Mouse (Mus musculus) midbrain, embryonic 14.5 days (tissue): ENCODE results near the gene Tmem246. TPM values are rescaled to one million over a fixed set of nuclear protein-coding genes. Genes with fewer than 3 reads are reported as not detected.
"Not testable (repeated sequence)": the region's sequence is repeated elsewhere in the genome, so short reads cannot be mapped to it uniquely, and the experiment has no call there.

Experiments used
- ATAC-seq: fragments of 200-750 bp; cut with Nextera tagmentation; 2 replicates; pipeline ENCODE4 v1.8.0; 2017; ENCODE audit warnings: moderate number of reproducible peaks, moderate library complexity; ENCODE audit not compliant: low FRiP score, low TSS enrichment
- DNase-seq: peaks from one replicate; pipeline ENCODE4 v3.0.0-alpha.2; 2015
- H3K27ac ChIP-seq: fragments of 300-500 bp; sonication (generic); replicated peaks from 2 replicates; pipeline ENCODE4 v1.5.1; 2014; ENCODE audit warnings: mild to moderate bottlenecking, low read depth, low read length, moderate library complexity
- H3K27me3 ChIP-seq: fragments of 300-500 bp; sonication (generic); 2 replicates; pipeline ENCODE4 v1.6.1; 2014; ENCODE audit warnings: low read length, control low read depth, mixed read lengths; ENCODE audit not compliant: control insufficient read depth, insufficient read depth
- H3K36me3 ChIP-seq: fragments of 300-500 bp; sonication (generic); 2 replicates; pipeline ENCODE4 v1.6.1; 2014; ENCODE audit warnings: low read length, control low read depth; ENCODE audit not compliant: control insufficient read depth, insufficient read depth
- H3K4me1 ChIP-seq: fragments of 300-500 bp; sonication (generic); 2 replicates; pipeline ENCODE4 v1.6.1; 2014; ENCODE audit warnings: mild to moderate bottlenecking, antibody characterized with exemption, low read length, control low read depth; ENCODE audit not compliant: control insufficient read depth, insufficient read depth
- H3K4me2 ChIP-seq: fragments of 300-500 bp; sonication (generic); 2 replicates; pipeline ENCODE4 v1.6.1; 2014; ENCODE audit warnings: mild to moderate bottlenecking, low read length, moderate library complexity
- H3K4me3 ChIP-seq: fragments of 300-500 bp; sonication (generic); replicated peaks from 2 replicates; pipeline ENCODE4 v1.5.1; 2014; ENCODE audit warnings: low read depth, low read length
- H3K9ac ChIP-seq: fragments of 300-500 bp; sonication (generic); replicated peaks from 2 replicates; pipeline ENCODE4 v1.6.1; 2014; ENCODE audit warnings: mild to moderate bottlenecking, low read length, moderate library complexity
- H3K9me3 ChIP-seq: fragments of 300-500 bp; sonication (generic); 2 replicates; pipeline ENCODE4 v1.6.1; 2016; ENCODE audit warnings: low read length, control low read depth, mixed read lengths; ENCODE audit not compliant: control insufficient read depth
- WGBS: fragments of 180-500 bp; shearing (Covaris S2); extraction: QIAGEN DNeasy Blood & Tissue Kit; methylation state at CpG from one replicate; pipeline ENCODE4 v1.1.7; 2014; 5-methylcytosine and 5-hydroxymethylcytosine counted together
- polyA plus RNA-seq: library from polyadenylated mRNA; unstranded; fragments of >200 nt; fragmentation: Nextera tagmentation; extraction: Ambion mirVana; gene quantifications from 2 replicates; pipeline ENCODE4 v1.2.1, GENCODE M21; 2014

The Tmem246 gene
- polyA plus RNA-seq, 1 experiment from 2014 or later: 84.5 TPM

DNA sequence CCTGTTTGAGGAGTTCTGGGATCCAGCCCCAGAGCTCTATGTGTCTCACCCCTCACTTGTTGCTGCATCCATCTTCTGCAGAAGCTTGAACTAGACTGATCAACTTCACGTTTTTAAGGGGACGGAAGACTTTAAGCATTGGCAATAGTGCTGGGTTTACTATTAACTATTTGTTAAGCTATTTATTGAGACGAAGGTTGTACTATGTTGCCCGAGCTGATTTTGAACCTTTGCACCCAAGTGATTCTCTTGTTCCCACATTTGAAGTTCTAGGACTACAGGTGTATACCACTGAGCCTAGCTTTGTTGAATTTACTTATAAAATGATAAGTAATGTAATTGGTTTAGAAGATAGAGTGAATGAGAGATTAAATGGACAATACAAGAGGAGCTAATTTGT lies 26.2 kb upstream of the Tmem246 start:
- Histone ChIP-seq H3K4me3 (no peak overlapping the region), H3K9ac (no peak overlapping the region), H3K36me3 (no peaks in the 10 kb centered on the region), H3K27me3 (no peaks in the 10 kb centered on the region), H3K4me2 (no peak overlapping the region), H3K4me1 (no peaks in the 10 kb centered on the region), H3K9me3 (no peaks in the 10 kb centered on the region), H3K27ac (no peak overlapping the region)
- WGBS: 89% methylated on average over 4 of the region's 4 CpGs
- no peak for ATAC-seq
- no peak for DNase-seq

- no peak overlapping the region for H3K4me3 ChIP-seq
- ATAC-seq (no peak), DNase-seq (no peak)
- H3K4me2 ChIP-seq: no peak overlapping the region
- no peaks in the 10 kb centered on the region for H3K4me1 ChIP-seq
- no peaks in the 10 kb centered on the region for H3K27me3 ChIP-seq
- no peak overlapping the region for H3K9ac ChIP-seq
- H3K27ac ChIP-seq: no peak overlapping the region
- no peaks in the 10 kb centered on the region for H3K9me3 ChIP-seq
- no peaks in the 10 kb centered on the region for H3K36me3 ChIP-seq
- 87% methylated on average over 2 of the region's 2 CpGs for WGBS
Observed at GRCm38 (mm10) chr4:49622272-49622671, 24.6 kb upstream of the Tmem246 start.

DNA sequence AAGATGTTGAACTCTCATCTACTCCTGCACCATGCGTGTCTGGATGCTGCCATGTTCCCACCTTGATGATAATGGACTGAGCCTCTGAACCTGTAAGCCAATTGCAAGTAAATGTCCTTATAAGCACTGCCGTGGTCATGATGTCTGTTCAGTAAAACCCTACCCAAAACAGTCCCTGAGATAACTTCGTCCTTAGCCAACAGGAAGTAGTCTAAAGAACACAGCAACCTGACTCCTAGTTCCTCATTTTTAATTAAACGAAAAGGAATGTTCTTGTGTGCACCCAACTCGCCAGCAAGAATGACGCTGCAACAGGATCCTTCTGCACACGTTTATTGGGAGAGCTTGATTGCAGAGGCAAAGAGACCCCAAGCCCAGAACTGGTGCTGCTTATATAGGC lies 22.2 kb upstream of the Tmem246 start:
- not testable (repeated sequence) for H3K36me3 ChIP-seq, ATAC-seq, H3K9ac ChIP-seq, DNase-seq, H3K4me1 ChIP-seq, H3K27ac ChIP-seq, H3K4me2 ChIP-seq, H3K9me3 ChIP-seq, H3K4me3 ChIP-seq, H3K27me3 ChIP-seq
- 93% methylated on average over 7 of the region's 7 CpGs for whole genome bisulfite sequencing

DNA sequence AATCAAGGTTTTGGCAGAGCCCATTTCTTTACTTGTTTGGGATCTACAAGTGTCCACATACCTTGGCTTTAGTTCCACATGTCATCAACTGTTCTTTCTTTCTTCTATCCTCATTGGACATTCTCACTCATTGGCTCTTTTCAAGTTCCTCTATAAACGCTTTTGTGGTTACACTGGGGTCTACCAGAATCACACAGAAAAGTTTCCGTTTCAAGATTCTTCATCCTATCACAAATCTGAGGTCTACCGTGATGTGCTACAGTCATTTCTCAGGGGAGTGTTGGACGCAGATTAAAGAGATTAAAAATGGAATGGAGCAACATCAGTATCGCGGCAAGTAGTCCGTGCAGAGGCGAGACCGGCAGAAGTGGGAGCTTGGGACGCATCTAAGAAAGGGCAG lies 19.2 kb upstream of the Tmem246 start:
- Histone ChIP-seq H3K4me1 (no peaks in the 10 kb centered on the region), H3K4me2 (no peak overlapping the region), H3K36me3 (no peaks in the 10 kb centered on the region), H3K27ac (no peak overlapping the region), H3K27me3 (no peaks in the 10 kb centered on the region), H3K9me3 (no peaks in the 10 kb centered on the region), H3K4me3 (no peak overlapping the region), H3K9ac (no peak overlapping the region)
- WGBS: 92% methylated on average over 10 of the region's 10 CpGs
- ATAC-seq (no peak), DNase-seq (no peak)

GRCm38 (mm10) chr4:49605459-49605858 lies 7.8 kb upstream of the Tmem246 start:
- Histone ChIP-seq H3K4me2 (no peak overlapping the region), H3K36me3 (no peaks in the 10 kb centered on the region), H3K9me3 (no peaks in the 10 kb centered on the region), H3K4me3 (no peak overlapping the region), H3K27me3 (no peaks in the 10 kb centered on the region), H3K9ac (no peak overlapping the region), H3K27ac (no peak overlapping the region), H3K4me1 (no peaks in the 10 kb centered on the region)
- DNase-seq: no peak
- ATAC-seq: no peak
- 91% methylated on average over 1 of the region's 1 CpGs for WGBS

DNA sequence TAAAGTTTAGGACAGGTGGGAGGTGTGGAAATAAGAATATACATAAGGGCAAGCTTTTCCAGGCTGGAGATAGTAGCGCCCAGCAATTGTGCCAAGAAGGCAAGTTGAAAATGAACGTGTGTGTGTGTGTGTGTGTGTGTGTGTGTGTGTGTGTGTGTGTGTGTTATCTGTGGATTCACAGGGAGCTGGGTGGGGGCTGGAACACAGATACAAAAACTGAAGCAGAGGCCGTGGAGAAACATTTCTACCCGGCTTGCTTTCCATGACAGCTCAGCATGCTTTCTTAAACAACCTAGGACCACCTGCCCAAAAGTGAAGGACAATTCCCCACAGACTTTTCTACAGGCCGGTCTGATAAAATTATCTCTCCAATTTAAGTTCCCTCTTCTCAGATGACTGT lies 6.9 kb upstream of the Tmem246 start:
- no peak overlapping the region for H3K9ac ChIP-seq
- no peak overlapping the region for H3K4me3 ChIP-seq
- H3K27me3 ChIP-seq: no peaks in the 10 kb centered on the region
- no peak for DNase-seq
- H3K9me3 ChIP-seq: no peaks in the 10 kb centered on the region
- H3K4me2 ChIP-seq: no peak overlapping the region
- ATAC-seq: no peak
- WGBS: 93% methylated on average over 5 of the region's 5 CpGs
- no peaks in the 10 kb centered on the region for H3K36me3 ChIP-seq
- no peaks in the 10 kb centered on the region for H3K4me1 ChIP-seq
- H3K27ac ChIP-seq: no peak overlapping the region

DNA sequence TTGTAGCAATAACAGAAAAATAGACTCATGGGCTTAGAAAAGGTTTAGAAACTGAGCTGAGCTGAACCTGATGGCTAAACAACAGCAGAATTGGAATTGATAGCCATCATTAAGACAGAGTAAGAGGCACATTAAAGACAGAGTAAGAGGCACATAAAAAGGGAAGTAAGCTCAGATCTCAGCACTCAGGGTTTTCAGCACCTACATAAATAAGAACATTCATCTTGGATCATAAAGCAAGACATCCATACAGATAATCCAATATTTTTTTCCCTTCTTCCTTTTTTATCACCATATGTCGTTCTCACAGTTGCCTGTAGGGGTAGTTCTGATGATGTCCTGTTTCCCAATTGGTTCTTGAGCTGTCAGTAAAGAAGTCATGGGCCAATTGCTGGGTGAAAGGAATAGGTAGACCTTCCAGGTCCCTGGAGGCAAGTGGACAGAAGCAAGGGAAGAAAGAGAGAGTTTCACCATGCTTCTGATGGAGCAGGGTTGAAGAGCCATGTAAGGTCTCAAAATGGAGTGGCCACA lies 6.4 kb upstream of the Tmem246 start:
- no peak overlapping the region for H3K4me3 ChIP-seq
- H3K36me3 ChIP-seq: no peaks in the 10 kb centered on the region
- H3K27ac ChIP-seq: no peak overlapping the region
- H3K9me3 ChIP-seq: no peaks in the 10 kb centered on the region
- no peaks in the 10 kb centered on the region for H3K4me1 ChIP-seq
- ATAC-seq (no peak), DNase-seq (no peak)
- H3K4me2 ChIP-seq: no peak overlapping the region
- H3K9ac ChIP-seq: no peak overlapping the region
- 69% methylated on average over 1 of the region's 1 CpGs for WGBS
- no peaks in the 10 kb centered on the region for H3K27me3 ChIP-seq

DNA sequence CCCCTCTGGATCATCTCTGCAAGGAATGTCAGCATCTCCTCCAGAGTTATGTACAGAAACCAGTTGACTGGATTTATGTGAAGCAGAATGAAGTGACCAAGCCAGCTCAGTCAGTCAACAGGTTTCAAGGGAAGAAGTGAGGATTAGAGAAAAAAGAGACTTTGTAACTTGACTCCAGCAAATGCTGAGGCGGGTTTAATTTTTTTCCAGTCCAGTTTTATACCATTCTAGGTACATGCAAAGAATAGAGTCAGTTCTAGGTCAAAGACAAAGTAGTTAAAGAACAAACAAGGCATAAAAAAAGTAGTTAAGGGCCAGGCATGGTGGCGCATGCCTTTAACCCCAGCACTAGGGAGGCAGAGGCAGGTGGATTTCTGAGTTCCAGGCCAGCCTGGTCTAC lies 5.5 kb upstream of the Tmem246 start:
- ATAC-seq: no peak
- Histone ChIP-seq H3K36me3 (no peaks in the 10 kb centered on the region), H3K4me2 (no peak overlapping the region), H3K27ac (no peak overlapping the region), H3K27me3 (no peaks in the 10 kb centered on the region), H3K4me1 (no peaks in the 10 kb centered on the region), H3K9ac (no peak overlapping the region), H3K4me3 (no peak overlapping the region), H3K9me3 (no peaks in the 10 kb centered on the region)
- DNase-seq: no peak
- WGBS: 92% methylated on average over 2 of the region's 2 CpGs

DNA sequence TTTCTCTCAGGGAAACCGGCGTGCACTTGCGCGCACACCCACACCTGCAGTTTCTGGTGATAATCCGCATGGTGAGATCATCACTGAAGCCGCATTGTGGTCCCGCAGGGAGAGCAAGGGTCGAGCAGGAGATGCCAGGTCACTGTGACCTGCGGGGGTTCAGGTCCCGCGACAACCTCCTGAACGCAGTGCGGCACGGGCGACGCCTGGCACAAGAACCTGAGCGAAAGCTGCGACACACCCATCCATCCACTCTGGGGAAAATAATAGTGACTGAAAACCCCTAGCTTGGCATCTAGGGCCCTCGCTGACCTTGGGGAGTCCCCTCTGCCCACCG lies 862 bp downstream of the Tmem246 start:
- ATAC-seq (no peak), DNase-seq (peak; percentile 59)
- no peaks in the 10 kb centered on the region for H3K4me1 ChIP-seq
- peak overlapping the region; percentile 92 for H3K27ac ChIP-seq
- H3K9me3 ChIP-seq: no peaks in the 10 kb centered on the region
- no peaks in the 10 kb centered on the region for H3K36me3 ChIP-seq
- H3K9ac ChIP-seq: peak overlapping the region; percentile 88
- peak overlapping the region; percentile 71 for H3K4me3 ChIP-seq
- peak overlapping the region; percentile 62 for H3K4me2 ChIP-seq
- WGBS: 2% methylated on average over 20 of the region's 20 CpGs
- no peaks in the 10 kb centered on the region for H3K27me3 ChIP-seq
